Mouse (Mus musculus) lung, postnatal 0 days (tissue): Measurements from ENCODE around the gene Rrnad1.
"Not testable (repeated sequence)": the region's sequence is repeated elsewhere in the genome, so short reads cannot be mapped to it uniquely, and the experiment has no call there.

Experiments used
- CTCF ChIP-seq: IDR thresholded peaks from 2 replicates; pipeline ENCODE4 v1.5.1; 2016; ENCODE audit warnings: antibody characterized with exemption, mild to moderate bottlenecking
- EP300 ChIP-seq: IDR thresholded peaks from 2 replicates; pipeline ENCODE4 v1.6.1; 2016; ENCODE audit warnings: antibody characterized with exemption, mild to moderate bottlenecking, control low read depth

DNA sequence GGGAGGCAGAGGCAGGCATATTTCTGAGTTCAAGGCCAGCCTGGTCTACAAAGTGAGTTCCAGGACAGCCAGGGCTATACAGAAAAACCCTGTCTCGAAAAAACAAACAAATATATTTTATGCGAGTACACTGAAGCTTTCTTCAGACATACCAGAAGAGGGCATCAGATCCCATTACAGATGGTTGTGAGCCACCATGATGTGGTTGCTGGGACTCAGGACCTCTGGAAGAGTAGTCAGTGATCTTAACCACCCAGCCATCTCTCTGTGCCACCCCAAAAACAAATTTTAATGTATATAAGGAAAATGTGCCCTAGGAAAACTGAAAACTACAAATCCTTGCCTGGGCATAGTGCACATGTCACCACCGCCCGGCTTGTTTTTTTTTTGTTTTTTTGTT lies 43.1 kb downstream of the Rrnad1 start:
- TF ChIP-seq CTCF: peak; percentile 41
- TF ChIP-seq EP300: not testable (repeated sequence)
